In genomic region chr9:95811817-95812216, GRCm38 (mm10) we compare ENCODE assay signal across 28 mouse cellular contexts. TPM values are rescaled to one million over a fixed set of nuclear protein-coding genes. Genes with fewer than 3 reads are reported as not detected.
DNase-seq lines count a peak whose midpoint lies in the region; ATAC-seq and TF ChIP-seq lines count a peak whose summit lies in the region.
"Had no signal": no experiment of that assay in that cellular context is flagged by ENCODE, and none has a peak within 500 bp of the region (broad histone marks: within the 10 kb centered on the region; RNA-seq: fewer than 3 reads in every experiment).

No protein-coding gene starts in this region.

- 70% methylated on average over 4 of the region's 4 CpGs for WGBS in kidney, adult 2 months
- 96% methylated on average over 4 of the region's 4 CpGs for WGBS in kidney, embryonic 15.5 days

- no peaks in the 10 kb centered on the region for H3K27me3 ChIP-seq in kidney, adult 2 months (replicated peaks; ENCODE audit: control insufficient read depth, insufficient read depth, low read length)
- no peaks in the 10 kb centered on the region for H3K27me3 ChIP-seq in kidney, embryonic 15.5 days
- no peaks in the 10 kb centered on the region for H3K27me3 ChIP-seq in megakaryocyte, embryonic 14.5 days (replicated peaks)
- H3K27me3 ChIP-seq: heart, embryonic 13.5 days; hindbrain, embryonic 15.5 days; limb, embryonic 13.5 days; midbrain, embryonic 12.5 days; neural tube, embryonic 12.5 days had no signal

- no peak overlapping the region for H3K4me3 ChIP-seq in kidney, adult 2 months (ENCODE audit: insufficient read depth, low read depth, low read length)
- H3K4me3 ChIP-seq in kidney, embryonic 15.5 days (replicated peaks) = no peak overlapping the region
- H3K4me3 ChIP-seq in megakaryocyte, embryonic 14.5 days (replicated peaks) = peak overlapping the region; percentile 12
- H3K4me3 ChIP-seq: erythroblast, embryonic 14.5 days; gastrocnemius, adult 2 months; heart, embryonic 13.5 days; hindbrain, embryonic 10.5 days; hindbrain, embryonic 15.5 days; left cerebral cortex, adult 2 months; limb, embryonic 13.5 days; midbrain, embryonic 12.5 days; myocyte; neural tube, embryonic 12.5 days had no signal

- no peaks in the 10 kb centered on the region for H3K36me3 ChIP-seq in kidney, adult 2 months (ENCODE audit: control insufficient read depth, insufficient read depth, low read length)
- no peaks in the 10 kb centered on the region for H3K36me3 ChIP-seq in kidney, embryonic 15.5 days
- H3K36me3 ChIP-seq in megakaryocyte, embryonic 14.5 days (replicated peaks; ENCODE audit: low read length) = peaks cover 65% of the 10 kb centered on the region
- H3K36me3 ChIP-seq: heart, embryonic 13.5 days; hindbrain, embryonic 10.5 days; hindbrain, embryonic 15.5 days; limb, embryonic 13.5 days; midbrain, embryonic 12.5 days; neural tube, embryonic 12.5 days had no signal

- H3K27ac ChIP-seq in kidney, adult 2 months (ENCODE audit: insufficient read depth, low read depth, low read length) = peak overlapping the region; percentile 30; the same call in 1 of the 2 replicates
- no peak overlapping the region for H3K27ac ChIP-seq in kidney, embryonic 15.5 days
- H3K27ac ChIP-seq: gastrocnemius, adult 2 months; heart, embryonic 13.5 days; hindbrain, embryonic 10.5 days; hindbrain, embryonic 15.5 days; left cerebral cortex, adult 2 months; limb, embryonic 13.5 days; liver, embryonic 14.5 days; midbrain, embryonic 12.5 days; neural tube, embryonic 12.5 days had no signal

- ATAC-seq in kidney, embryonic 15.5 days (replicated peaks; ENCODE audit: low FRiP score) = no peak
- no peak for ATAC-seq in megakaryocyte, adult 5-6 weeks (ENCODE audit: poor library complexity, severe bottlenecking)
- ATAC-seq: activated CD4-positive, CD25-positive, alpha-beta regulatory T cell, adult 4 months; forebrain, embryonic 16.5 days; inflammation-experienced regulatory T-cells, adult 6 months had no signal

- no peaks in the 10 kb centered on the region for H3K9me3 ChIP-seq in kidney, embryonic 15.5 days (replicated peaks)
- no peaks in the 10 kb centered on the region; the same call in 1 of the 2 replicates for H3K9me3 ChIP-seq in megakaryocyte, embryonic 14.5 days
- H3K9me3 ChIP-seq: hindbrain, embryonic 10.5 days; hindbrain, embryonic 15.5 days; limb, embryonic 13.5 days; neural tube, embryonic 12.5 days had no signal

- no peak for TF ChIP-seq POLR2A in kidney, adult 2 months (IDR thresholded peaks at IDR 0.05; ENCODE audit: low read depth, low read length)

- peak; percentile 84 for DNase-seq in kidney, adult 2 months
- DNase-seq in kidney, postnatal 36 days = peak; percentile 59 to 80
- no peak for DNase-seq in lung, postnatal 10 days
- DNase-seq: adrenal gland, adult 8-10 months; B cell, adult 2 months; cerebellum, adult 2 months; cerebellum, postnatal 14 days; gastrocnemius, adult 2 months; heart, postnatal 10 days; lung, embryonic 14.5 days; right cerebral cortex, adult 18-20 months; thymus, postnatal 4 days had no signal

- no peak overlapping the region for H3K4me2 ChIP-seq in kidney, embryonic 15.5 days
- H3K4me2 ChIP-seq: heart, embryonic 13.5 days; hindbrain, embryonic 15.5 days; limb, embryonic 13.5 days; lung, embryonic 14.5 days; midbrain, embryonic 12.5 days; neural tube, embryonic 12.5 days had no signal

- TF ChIP-seq CTCF in kidney, adult 2 months (conservative IDR thresholded peaks at IDR 0.05; ENCODE audit: insufficient read depth, insufficient read length, low read depth, low read length) = no peak; the same call in 1 of the 2 replicates

- no peak overlapping the region for H3K9ac ChIP-seq in kidney, embryonic 15.5 days
- H3K9ac ChIP-seq: heart, embryonic 13.5 days; hindbrain, embryonic 15.5 days; limb, embryonic 13.5 days; liver, embryonic 14.5 days; lung, embryonic 14.5 days; midbrain, embryonic 12.5 days; neural tube, embryonic 12.5 days had no signal

- H3K4me1 ChIP-seq in kidney, adult 2 months (ENCODE audit: control insufficient read depth, insufficient read depth, low read length) = peaks cover 5% of the 10 kb centered on the region; the same call in 1 of the 2 replicates
- H3K4me1 ChIP-seq in kidney, embryonic 15.5 days = peaks cover 12% of the 10 kb centered on the region
- peaks cover 89% of the 10 kb centered on the region for H3K4me1 ChIP-seq in megakaryocyte, embryonic 14.5 days
- H3K4me1 ChIP-seq: neural tube, embryonic 12.5 days had no signal

RNA-seq across cellular contexts. Expression of gene Pls1, which starts 33.3 kb away (rescaled TPM):
- 12.0 and 21.6 TPM in 2 replicates for polyA plus RNA-seq in kidney, adult 2 months (2012; rRNA removed)
- 17.2 and 18.9 TPM in 2 replicates for polyA plus RNA-seq in kidney, embryonic 15.5 days (2015; fragmentation: Nextera tagmentation; extraction: Ambion mirVana)
- 4.0 and 14.4 TPM in 2 replicates for polyA plus RNA-seq in megakaryocyte, embryonic 14.5 days (2012; ENCODE audit: insufficient read depth, low replicate concordance)
- 0.05 TPM in 1 of 2 replicates, not detected in the other for total RNA-seq in megakaryocyte, adult 5-6 weeks (2015)
- total RNA-seq in megakaryocyte, adult 5-6 weeks (2017) = 0.07 TPM in 1 of 2 replicates, not detected in the other
- polyA plus RNA-seq: erythroblast, embryonic 14.5 days; myocyte had no signal

RNA-seq across cellular contexts. Expression of gene Atr, which starts 45.6 kb away (rescaled TPM):
- polyA plus RNA-seq in kidney, adult 2 months (2012; rRNA removed) = 2.7 and 2.8 TPM in 2 replicates
- polyA plus RNA-seq in kidney, embryonic 15.5 days (2015; fragmentation: Nextera tagmentation; extraction: Ambion mirVana) = 16.1 and 16.6 TPM in 2 replicates
- 0.63 TPM in 1 of 2 replicates, not detected in the other for polyA plus RNA-seq in megakaryocyte, embryonic 14.5 days (2012; ENCODE audit: insufficient read depth, low replicate concordance)
- total RNA-seq in megakaryocyte, adult 5-6 weeks (2015) = 12.7 and 13.0 TPM in 2 replicates
- 21.6 and 22.5 TPM in 2 replicates for total RNA-seq in megakaryocyte, adult 5-6 weeks (2017)
